In the genomic region with DNA sequence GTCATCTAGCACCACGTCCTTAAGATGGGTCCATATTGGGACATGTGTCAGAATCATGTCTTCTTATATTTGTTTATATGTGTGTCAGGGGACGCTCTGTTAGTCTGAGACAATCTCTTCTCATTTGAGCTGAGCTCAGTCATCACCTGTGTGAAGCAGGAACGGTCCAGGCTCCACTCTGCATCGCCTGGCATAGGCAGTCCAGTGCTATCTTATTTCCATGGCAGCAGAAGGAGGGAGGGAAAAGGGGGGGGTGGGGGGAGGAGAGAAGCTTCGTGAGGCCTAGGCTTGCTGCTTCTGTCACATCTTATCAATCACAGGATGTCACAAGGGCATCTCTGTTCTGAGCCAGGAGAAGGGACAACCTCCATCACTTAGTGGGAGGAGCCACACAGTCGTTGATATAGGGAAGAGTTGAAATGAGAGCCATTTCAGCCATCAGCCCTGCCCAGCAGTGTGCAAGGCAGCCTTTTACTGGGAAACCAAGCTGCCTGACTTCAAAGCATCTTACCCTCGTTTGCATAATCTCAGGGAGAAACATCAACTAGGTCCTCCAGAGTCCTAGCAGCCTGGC, we compare ENCODE assay signal across 28 mouse cellular contexts. TPM values are rescaled to one million over a fixed set of nuclear protein-coding genes. Genes with fewer than 3 reads are reported as not detected.
DNase-seq lines count a peak whose midpoint lies in the region; ATAC-seq and TF ChIP-seq lines count a peak whose summit lies in the region.
"Had no signal": no experiment of that assay in that cellular context is flagged by ENCODE, and none has a peak within 500 bp of the region (broad histone marks: within the 10 kb centered on the region; RNA-seq: fewer than 3 reads in every experiment).

No protein-coding gene starts in this region.

- 41% methylated on average over 7 of the region's 7 CpGs for WGBS in forebrain, postnatal 0 days
- 47% methylated on average over 7 of the region's 7 CpGs for WGBS in forebrain, embryonic 16.5 days
- 47% methylated on average over 7 of the region's 7 CpGs for WGBS in midbrain, embryonic 10.5 days
- 25% methylated on average over 7 of the region's 7 CpGs for WGBS in midbrain, postnatal 0 days

- H3K36me3 ChIP-seq in forebrain, postnatal 0 days (ENCODE audit: insufficient read depth), result no peaks in the 10 kb centered on the region
- H3K36me3 ChIP-seq in forebrain, embryonic 16.5 days (ENCODE audit: control insufficient read depth, insufficient read depth), result no peaks in the 10 kb centered on the region
- no peaks in the 10 kb centered on the region for H3K36me3 ChIP-seq in midbrain, embryonic 10.5 days
- no peaks in the 10 kb centered on the region for H3K36me3 ChIP-seq in midbrain, postnatal 0 days (ENCODE audit: insufficient read depth, low read length)
- H3K36me3 ChIP-seq: embryonic facial prominence, embryonic 15.5 days; heart, embryonic 13.5 days; limb, embryonic 10.5 days had no signal

- H3K27me3 ChIP-seq in forebrain, postnatal 0 days (ENCODE audit: insufficient read depth, low read length), result no peaks in the 10 kb centered on the region
- H3K27me3 ChIP-seq in forebrain, embryonic 16.5 days (replicated peaks; ENCODE audit: control insufficient read depth, insufficient read depth, low read length), result no peaks in the 10 kb centered on the region
- H3K27me3 ChIP-seq in midbrain, embryonic 10.5 days (ENCODE audit: low read depth, poor library complexity, severe bottlenecking), result no peaks in the 10 kb centered on the region
- no peaks in the 10 kb centered on the region for H3K27me3 ChIP-seq in midbrain, postnatal 0 days (ENCODE audit: insufficient read depth, low read length)
- H3K27me3 ChIP-seq: embryonic facial prominence, embryonic 15.5 days; heart, embryonic 13.5 days had no signal

- H3K4me1 ChIP-seq in forebrain, postnatal 0 days (ENCODE audit: insufficient read depth), result no peaks in the 10 kb centered on the region
- peaks cover 3% of the 10 kb centered on the region; the same call in 1 of the 2 replicates for H3K4me1 ChIP-seq in forebrain, embryonic 16.5 days (replicated peaks; ENCODE audit: control insufficient read depth, insufficient read depth, low read length)
- H3K4me1 ChIP-seq in midbrain, embryonic 10.5 days, result peaks cover 11% of the 10 kb centered on the region
- H3K4me1 ChIP-seq in midbrain, postnatal 0 days (ENCODE audit: insufficient read depth, low read length), result peaks cover 4% of the 10 kb centered on the region; the same call in 1 of the 2 replicates
- H3K4me1 ChIP-seq: embryonic facial prominence, embryonic 15.5 days; megakaryocyte, embryonic 14.5 days had no signal

- H3K4me3 ChIP-seq in forebrain, postnatal 0 days (ENCODE audit: low read depth, low read length), result no peak overlapping the region
- no peak overlapping the region for H3K4me3 ChIP-seq in forebrain, embryonic 16.5 days (replicated peaks; ENCODE audit: low read length)
- no peak overlapping the region for H3K4me3 ChIP-seq in midbrain, embryonic 10.5 days
- no peak overlapping the region for H3K4me3 ChIP-seq in midbrain, postnatal 0 days (ENCODE audit: low read depth, low read length)
- H3K4me3 ChIP-seq: embryonic facial prominence, embryonic 15.5 days; gastrocnemius, adult 2 months; heart, embryonic 13.5 days; limb, embryonic 10.5 days; megakaryocyte, embryonic 14.5 days had no signal

- peak; percentile 40 for ATAC-seq in forebrain, postnatal 0 days
- no peak for ATAC-seq in forebrain, embryonic 16.5 days
- peak; percentile 72 for ATAC-seq in midbrain, postnatal 0 days (ENCODE audit: low FRiP score)
- ATAC-seq in granulocyte monocyte progenitor cell, adult 5-6 weeks (replicated peaks; ENCODE audit: poor library complexity, severe bottlenecking), result no peak
- ATAC-seq: intestine, embryonic 16.5 days; liver, postnatal 0 days had no signal

- H3K9ac ChIP-seq in forebrain, postnatal 0 days, result no peak overlapping the region
- H3K9ac ChIP-seq in forebrain, embryonic 16.5 days (replicated peaks; ENCODE audit: low read depth, low read length), result no peak overlapping the region
- no peak overlapping the region for H3K9ac ChIP-seq in midbrain, postnatal 0 days (replicated peaks; ENCODE audit: low read length, poor library complexity, severe bottlenecking)
- H3K9ac ChIP-seq: embryonic facial prominence, embryonic 15.5 days; heart, embryonic 13.5 days; liver, postnatal 0 days had no signal

- H3K9me3 ChIP-seq in forebrain, postnatal 0 days (ENCODE audit: low read length), result peaks cover 4% of the 10 kb centered on the region; the same call in 1 of the 2 replicates
- H3K9me3 ChIP-seq in forebrain, embryonic 16.5 days (ENCODE audit: control insufficient read depth, low read length), result peaks cover 4% of the 10 kb centered on the region
- H3K9me3 ChIP-seq in midbrain, embryonic 10.5 days (replicated peaks), result no peaks in the 10 kb centered on the region
- H3K9me3 ChIP-seq in midbrain, postnatal 0 days (ENCODE audit: low read length), result no peaks in the 10 kb centered on the region
- H3K9me3 ChIP-seq: embryonic facial prominence, embryonic 15.5 days; limb, embryonic 10.5 days had no signal

- TF ChIP-seq CTCF in forebrain, postnatal 0 days (IDR thresholded peaks at IDR 0.05; ENCODE audit: low read depth), result no peak
- TF ChIP-seq CTCF in midbrain, postnatal 0 days (IDR thresholded peaks at IDR 0.05), result no peak

- H3K27ac ChIP-seq in forebrain, postnatal 0 days (ENCODE audit: low read depth, low read length), result no peak overlapping the region
- no peak overlapping the region for H3K27ac ChIP-seq in forebrain, embryonic 16.5 days (ENCODE audit: low read length)
- peak overlapping the region; percentile 58 for H3K27ac ChIP-seq in midbrain, embryonic 10.5 days (replicated peaks)
- no peak overlapping the region for H3K27ac ChIP-seq in midbrain, postnatal 0 days (ENCODE audit: low read depth, low read length)
- H3K27ac ChIP-seq: embryonic facial prominence, embryonic 15.5 days; gastrocnemius, adult 2 months; heart, embryonic 13.5 days; limb, embryonic 10.5 days had no signal

- no peak for DNase-seq in forebrain, postnatal 0 days
- peak; percentile 18 for DNase-seq in embryo, embryonic 11 days
- DNase-seq in midbrain, embryonic 10.5 days (ENCODE audit: low spot score), result no peak
- DNase-seq in midbrain, postnatal 0 days (ENCODE audit: low spot score), result peak; percentile 36
- no peak for DNase-seq in heart, adult 8-10 months (ENCODE audit: low spot score)
- DNase-seq: cerebellum, adult 9-10 months; gastrocnemius, adult 2 months; liver, postnatal 0 days; lung, postnatal 10 days; thymus, adult 2 months had no signal

- H3K4me2 ChIP-seq in forebrain, postnatal 0 days (ENCODE audit: low read depth), result no peak overlapping the region
- H3K4me2 ChIP-seq in forebrain, embryonic 16.5 days (ENCODE audit: low read length), result no peak overlapping the region
- no peak overlapping the region for H3K4me2 ChIP-seq in midbrain, postnatal 0 days (ENCODE audit: low read depth, low read length, poor library complexity, severe bottlenecking)
- H3K4me2 ChIP-seq: embryonic facial prominence, embryonic 15.5 days; heart, embryonic 13.5 days had no signal

RNA-seq across cellular contexts. Expression of gene Ccdc185, which starts 37.5 kb away (rescaled TPM):
- not detected in 2 replicates for total RNA-seq in forebrain, postnatal 0 days (2014; rRNA removed)
- not detected in 2 replicates for polyA plus RNA-seq in forebrain, postnatal 0 days (2015; fragmentation: Nextera tagmentation; extraction: Ambion mirVana)
- not detected in 2 replicates for polyA plus RNA-seq in forebrain, embryonic 16.5 days (2015; fragmentation: Nextera tagmentation; extraction: Ambion mirVana)
- not detected in 2 replicates for polyA plus RNA-seq in midbrain, embryonic 10.5 days (2016; fragmentation: Nextera tagmentation; extraction: Ambion mirVana)
- not detected in 2 replicates for total RNA-seq in midbrain, postnatal 0 days (2014; rRNA removed)
- not detected in 2 replicates for polyA plus RNA-seq in midbrain, postnatal 0 days (2015; fragmentation: Nextera tagmentation; extraction: Ambion mirVana)
- total RNA-seq in heart, adult 8-10 months (2022), result not detected
- not detected in 2 replicates for total RNA-seq in granulocyte monocyte progenitor cell, adult 5-6 weeks (2014; fragmentation: Nextera tagmentation)
- not detected in 2 replicates for total RNA-seq in granulocyte monocyte progenitor cell, adult 5-6 weeks (2017)
- total RNA-seq: adrenal gland, adult 18-20 months; adrenal gland, postnatal 4 days; gastrocnemius, adult 2 months; hematopoietic stem cell, adult 5-6 weeks; liver, adult 2 months; neutrophil, adult 5-6 weeks had no signal
- polyA plus RNA-seq: C2C12; cortical plate, adult 2 months; embryonic facial prominence, embryonic 15.5 days; heart, embryonic 13.5 days; kidney, embryonic 14.5 days; large intestine, adult 2 months; limb, embryonic 10.5 days; liver, adult 2 months; liver, postnatal 0 days; stomach, embryonic 16.5 days; thymus, adult 2 months; urinary bladder, adult 2 months had no signal

RNA-seq across cellular contexts. Expression of gene Susd4, which starts 52.2 kb away (rescaled TPM):
- 33.7 and 55.4 TPM in 2 replicates for total RNA-seq in forebrain, postnatal 0 days (2014; rRNA removed)
- 45.1 and 65.4 TPM in 2 replicates for polyA plus RNA-seq in forebrain, postnatal 0 days (2015; fragmentation: Nextera tagmentation; extraction: Ambion mirVana)
- 34.2 and 46.7 TPM in 2 replicates for polyA plus RNA-seq in forebrain, embryonic 16.5 days (2015; fragmentation: Nextera tagmentation; extraction: Ambion mirVana)
- polyA plus RNA-seq in midbrain, embryonic 10.5 days (2016; fragmentation: Nextera tagmentation; extraction: Ambion mirVana), result 16.5 and 19.9 TPM in 2 replicates
- 80.6 and 89.7 TPM in 2 replicates for total RNA-seq in midbrain, postnatal 0 days (2014; rRNA removed)
- 97.1 and 98.7 TPM in 2 replicates for polyA plus RNA-seq in midbrain, postnatal 0 days (2015; fragmentation: Nextera tagmentation; extraction: Ambion mirVana)
- total RNA-seq in heart, adult 8-10 months (2022), result under 1 TPM; 0.12 to 0.57 (median 0.28) TPM
- total RNA-seq in granulocyte monocyte progenitor cell, adult 5-6 weeks (2014; fragmentation: Nextera tagmentation), result not detected in 2 replicates
- not detected in 2 replicates for total RNA-seq in granulocyte monocyte progenitor cell, adult 5-6 weeks (2017)
- total RNA-seq: neutrophil, adult 5-6 weeks had no signal

Comparison
In these comparisons a context has a peak if more than half of its experiments do, and no peak if none do; other contexts are left out.
1. ATAC-seq: peak in forebrain, postnatal 0 days (single experiment) and midbrain, postnatal 0 days (single experiment); none in forebrain, embryonic 16.5 days (single experiment) and granulocyte monocyte progenitor cell, adult 5-6 weeks (single experiment).
2. DNase-seq: peak in embryo, embryonic 11 days (single experiment) and midbrain, postnatal 0 days (single experiment); none in forebrain, postnatal 0 days (single experiment), midbrain, embryonic 10.5 days (single experiment) and heart, adult 8-10 months (single experiment).
3. RNA of gene Susd4, which starts 52.2 kb away (total RNA-seq): 80.6 to 89.7 TPM in midbrain, postnatal 0 days and 33.7 to 55.4 TPM in forebrain, postnatal 0 days; 0.12 to 0.57 TPM in heart, adult 8-10 months and not detected in granulocyte monocyte progenitor cell, adult 5-6 weeks; every median in the first group is over 10 times any median in the second.